Mouse (Mus musculus) gastrocnemius, postnatal 36 days (tissue): Measurements from ENCODE around the gene Casq2. TPM values are rescaled to one million over a fixed set of nuclear protein-coding genes. Genes with fewer than 3 reads are reported as not detected.

Experiments
- DNase-seq, 2 experiments: peaks; one replicate each; pipeline ENCODE4 v3.0.0; 2022
- intact Hi-C: fragments of 180-260 bp; cut with DNase I; formaldehyde crosslinking; loops from one replicate; pipeline ENCODE4 v1.15.1; 2025
- long read RNA-seq, 2 experiments: library from polyadenylated mRNA; stranded (forward); transcript quantifications; one replicate each; pipeline ENCODE4 v2.0.0; 2021
- total RNA-seq, 2 experiments: library from RNA; stranded (reverse); gene quantifications; 2 replicates each; pipeline ENCODE4 v1.2.3; 2021

Gene Casq2
- total RNA-seq: 10 to 100 TPM; 32.1 to 71.4 TPM
- long read RNA-seq, experiment 1, transcript Casq2-201 (11 exons, 2,556 nt): major isoform, 30 of 39 reads
- long read RNA-seq, experiment 1, partial matches to known transcripts: 7 of 39 reads
- long read RNA-seq, experiment 1, other reads (novel, unspliced or antisense): 2 of 39 reads
- long read RNA-seq, experiment 2, transcript Casq2-201 (11 exons, 2,556 nt): major isoform, 52 of 68 reads
- long read RNA-seq, experiment 2, partial matches to known transcripts: 3 of 68 reads
- long read RNA-seq, experiment 2, other reads (novel, unspliced or antisense): 13 of 68 reads

DNA sequence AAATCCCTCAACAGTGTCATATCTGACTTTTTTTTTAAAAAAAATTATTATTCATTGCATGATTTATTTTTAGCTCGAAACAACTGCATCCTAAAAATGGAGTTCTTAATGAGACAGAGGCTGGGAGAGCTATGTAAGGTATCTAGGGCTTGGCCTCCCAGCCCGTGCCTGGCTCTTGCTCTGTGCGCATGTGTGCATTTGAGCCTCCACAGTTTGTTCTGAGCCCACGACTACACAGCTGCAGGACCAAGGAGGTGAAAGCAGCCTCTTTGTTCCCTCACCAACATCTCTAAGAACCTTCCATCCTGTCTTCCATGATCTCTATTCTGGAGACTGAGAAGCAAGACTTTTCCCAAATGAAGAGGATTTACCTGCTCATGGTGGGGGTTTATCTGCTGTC, at the start of gene Casq2:
Gene Casq2, plus strand, starts transcription at position 133 of the 400 bp plus-strand sequence.
- no peak for DNase-seq
- intact Hi-C loops: no loop called here

DNA sequence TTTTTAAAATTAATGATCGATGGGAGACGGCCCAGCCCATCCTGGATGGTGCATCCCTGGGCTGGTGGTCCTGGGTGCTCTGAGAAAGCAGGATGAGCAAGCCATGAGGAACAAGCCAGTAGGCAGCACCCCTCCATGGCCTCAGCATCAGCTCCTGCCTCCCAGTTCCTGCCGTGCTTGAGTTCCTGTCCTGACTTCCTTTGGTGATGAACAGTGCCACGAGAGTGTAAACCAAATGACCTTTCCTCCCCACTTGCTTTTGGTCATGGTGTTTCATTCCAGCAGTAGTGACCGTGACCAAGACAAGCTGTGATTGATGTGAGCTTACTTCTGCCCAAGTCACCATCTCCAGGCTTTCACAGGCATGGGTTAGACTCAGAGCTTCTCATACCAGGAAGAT, 48.4 kb upstream of the Casq2 start:
- DNase-seq: no peak
- intact Hi-C loops: no loop called here

GRCm38 (mm10) chr3:102038608-102039007, 47.6 kb upstream of the Casq2 start:
- DNase-seq: no peak
- intact Hi-C loops: no loop called here

DNA sequence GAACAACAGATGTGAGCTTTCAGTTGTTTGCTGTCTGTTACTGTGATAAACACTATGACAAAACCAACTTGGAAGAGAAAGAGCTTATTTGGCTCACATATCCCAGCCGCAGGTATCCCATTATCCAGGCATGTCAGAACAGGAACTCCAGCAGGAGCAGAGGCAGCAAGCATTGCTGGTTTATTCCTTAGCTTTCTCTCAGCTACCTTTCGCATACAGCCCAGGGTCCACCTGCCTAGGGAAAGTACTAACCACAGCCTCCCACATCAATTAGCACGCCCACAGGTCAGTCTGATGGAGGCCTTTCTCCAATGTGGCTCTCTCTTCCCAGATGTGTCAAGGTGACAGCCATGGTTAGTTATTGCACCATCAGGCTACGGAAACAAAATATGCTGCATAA, 44.6 kb upstream of the Casq2 start:
- DNase-seq: no peak
- intact Hi-C loops: no loop called here

DNA sequence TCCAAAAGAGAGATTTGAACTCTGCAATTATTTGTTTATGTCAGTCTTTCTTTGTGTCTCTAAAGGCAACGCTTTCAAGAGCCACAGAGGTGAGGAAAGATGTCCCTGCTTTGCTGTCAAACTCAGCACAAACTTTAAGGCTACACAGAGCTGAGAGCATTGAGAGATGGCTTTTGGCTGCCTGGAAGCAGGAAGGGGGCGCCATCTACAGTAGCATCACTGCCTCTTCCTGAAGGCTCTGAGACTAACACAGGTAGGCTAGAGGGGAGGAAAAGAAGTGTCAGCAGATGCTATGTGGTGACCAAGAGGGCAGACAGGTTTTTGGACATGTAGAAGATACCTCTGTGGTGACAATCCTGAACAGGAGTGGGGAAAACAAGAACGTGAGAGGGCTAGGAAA, 41.1 kb upstream of the Casq2 start:
- DNase-seq: no peak
- intact Hi-C loops: no loop called here

GRCm38 (mm10) chr3:102047532-102047931, 38.7 kb upstream of the Casq2 start:
- intact Hi-C loops: no loop called here
- no peak for DNase-seq

GRCm38 (mm10) chr3:102049207-102050104, 36.8 kb upstream of the Casq2 start:
- DNase-seq: no peak
- intact Hi-C loops: no loop called here

GRCm38 (mm10) chr3:102052036-102052435, 34.2 kb upstream of the Casq2 start:
- no peak for DNase-seq
- intact Hi-C loops: no loop called here

DNA sequence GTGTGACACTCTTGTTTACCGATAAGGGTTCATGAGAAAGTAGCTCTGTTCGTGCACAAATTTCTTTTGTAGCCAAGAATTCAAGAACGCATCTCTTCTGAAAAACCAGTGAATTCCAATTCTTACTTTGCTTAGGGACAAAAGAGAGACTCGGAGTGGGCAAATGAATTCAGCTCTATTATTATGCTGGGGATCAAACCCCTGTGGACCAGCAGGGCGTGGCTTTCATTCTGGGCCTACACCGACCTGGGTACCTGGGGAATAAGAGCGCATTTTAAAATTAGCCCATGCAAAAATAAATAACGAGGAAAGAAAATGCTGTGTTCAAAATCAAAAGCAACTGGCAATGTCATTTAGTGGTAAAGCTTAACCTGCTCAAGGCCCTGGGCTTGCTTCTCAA, 32.9 kb upstream of the Casq2 start:
- intact Hi-C loops: no loop called here

GRCm38 (mm10) chr3:102055878-102056277, 30.3 kb upstream of the Casq2 start:
- intact Hi-C loops: no loop called here
- DNase-seq: no peak

More for the DNA sequence above, 32.9 kb upstream of the Casq2 start:
- DNase-seq: no peak

- intact Hi-C loops: loop anchor here (5.0 kb wide), 1 partner anchor 163 kb away; no protein-coding TSS in a partner anchor
Observed at GRCm38 (mm10) chr3:102060065-102060464, 26.1 kb upstream of the Casq2 start.

DNA sequence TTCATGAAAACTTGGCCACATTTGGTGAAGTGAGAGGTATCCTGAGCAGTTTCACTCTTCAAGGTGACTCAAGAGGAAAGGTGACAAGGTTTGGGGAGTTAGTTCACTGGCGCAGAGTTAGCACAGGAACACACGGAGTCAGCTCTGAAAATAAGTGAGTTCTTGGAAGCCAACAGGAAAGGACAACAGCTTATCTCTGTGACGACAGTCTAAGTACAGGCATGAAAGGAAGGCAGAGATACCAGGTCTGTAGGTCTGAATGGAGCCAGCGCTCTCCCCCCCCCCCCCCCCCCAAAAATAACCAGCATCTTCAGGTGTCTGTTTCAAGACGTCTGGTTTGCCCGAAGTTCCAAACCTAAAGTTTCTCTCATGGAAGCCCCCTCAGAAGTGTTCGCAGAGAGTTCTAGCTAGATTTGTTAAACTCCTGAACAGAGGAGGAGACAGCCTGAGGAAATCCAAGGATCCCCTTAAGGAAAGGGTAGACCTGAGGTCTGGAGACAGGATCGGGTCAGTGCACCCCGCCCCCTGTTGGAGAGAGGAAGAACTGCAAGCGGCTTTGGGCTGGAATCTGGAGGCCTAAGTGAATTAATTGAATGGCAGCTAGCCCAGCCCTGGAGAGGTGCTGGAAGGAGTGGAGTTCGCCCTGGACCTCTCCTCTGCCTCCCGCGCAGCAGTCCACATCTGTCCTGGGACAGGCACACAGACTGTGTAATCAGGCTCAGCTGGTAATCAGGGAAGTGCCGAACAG, 24.1 kb upstream of the Casq2 start:
- intact Hi-C loops: loop anchor here (5.0 kb wide), 1 partner anchor 165 kb away; no protein-coding TSS in a partner anchor
- DNase-seq: peak; percentile 48 to 61

More at GRCm38 (mm10) chr3:102060065-102060464, 26.1 kb upstream of the Casq2 start:
- no peak for DNase-seq

DNA sequence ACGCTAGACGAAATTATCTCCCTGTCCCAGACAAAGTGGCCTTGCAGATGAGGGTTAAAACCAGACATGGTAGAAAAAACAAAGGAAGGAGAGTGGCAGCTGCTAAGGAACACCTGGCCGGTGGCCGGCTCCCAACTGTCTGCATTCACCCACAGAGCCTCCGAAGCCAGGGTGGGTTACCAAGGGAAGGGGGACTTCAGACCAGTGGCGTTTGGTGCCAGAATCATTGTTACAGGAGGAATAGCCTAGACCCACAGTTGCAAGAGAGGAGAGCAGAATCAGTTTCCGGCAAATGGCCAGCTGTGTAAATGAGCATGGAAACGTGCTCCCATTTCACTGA, 23.6 kb upstream of the Casq2 start:
- intact Hi-C loops: loop anchor here (5.0 kb wide), 1 partner anchor 165 kb away; no protein-coding TSS in a partner anchor
- no peak for DNase-seq

DNA sequence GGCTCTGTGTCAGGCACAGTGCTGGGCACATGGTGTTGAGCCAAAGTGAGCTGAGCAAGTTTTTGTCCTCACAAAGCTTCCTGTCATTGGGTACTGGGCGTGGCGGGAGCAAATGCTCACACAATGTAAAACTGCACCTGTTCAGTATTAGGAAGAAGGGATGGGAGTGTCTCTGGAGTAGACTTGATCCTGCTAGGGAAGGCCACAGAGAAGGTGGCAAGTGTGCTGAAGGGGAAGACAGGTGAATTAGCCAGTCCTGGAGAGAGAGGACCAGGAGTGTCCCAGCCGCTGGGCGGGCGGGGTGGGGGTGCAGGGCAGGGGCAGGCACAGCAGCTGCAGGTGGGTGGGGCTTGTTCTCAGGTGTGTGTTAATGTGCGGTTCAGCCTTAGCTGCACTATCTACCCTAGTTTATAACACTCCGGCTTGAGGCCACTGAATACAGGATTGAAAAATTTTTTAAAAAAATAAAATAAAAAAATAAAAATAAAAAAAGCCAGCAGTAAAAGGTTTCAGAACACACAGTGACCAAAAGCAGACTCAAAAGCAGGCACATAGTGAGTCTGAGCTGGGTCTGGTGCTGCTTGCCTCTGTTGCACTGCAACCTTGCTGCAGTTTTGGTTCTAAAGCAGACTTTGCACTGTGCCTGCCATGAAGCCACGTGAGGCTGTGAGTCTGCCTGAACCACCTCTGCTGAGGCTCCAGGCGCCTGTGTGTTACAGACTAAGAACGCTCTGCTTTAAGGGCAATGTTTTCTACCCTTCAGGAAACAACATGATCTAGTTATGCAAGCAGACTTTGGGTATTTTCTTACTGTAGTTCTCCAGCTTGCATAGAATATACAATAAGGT, 22.7 kb upstream of the Casq2 start:
- intact Hi-C loops: loop anchor here (5.0 kb wide), 1 partner anchor 166 kb away; no protein-coding TSS in a partner anchor
- no peak for DNase-seq

DNA sequence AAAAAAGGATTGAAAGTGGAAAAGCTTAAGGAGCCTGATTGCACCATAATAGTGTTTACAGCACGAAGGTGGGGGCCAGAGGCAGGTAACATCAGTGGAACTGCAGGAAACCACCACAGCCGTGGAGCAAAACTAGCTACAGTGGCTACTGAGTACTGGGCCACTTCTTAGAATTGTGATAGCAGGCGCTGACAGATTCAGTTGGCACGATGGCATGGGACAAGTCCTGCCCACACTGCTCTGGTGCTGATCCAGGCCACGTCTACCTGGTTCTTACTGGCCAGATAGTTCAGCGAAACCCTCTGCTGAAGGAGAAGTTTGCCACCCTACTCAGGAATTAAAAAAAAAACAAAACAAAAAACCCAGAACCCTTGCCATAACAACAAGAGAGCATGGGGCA, 21.6 kb upstream of the Casq2 start:
- intact Hi-C loops: loop anchor here (5.0 kb wide), 1 partner anchor 167 kb away; no protein-coding TSS in a partner anchor
- no peak for DNase-seq

GRCm38 (mm10) chr3:102067306-102067705, 18.9 kb upstream of the Casq2 start:
- intact Hi-C loops: no loop called here
- no peak for DNase-seq

DNA sequence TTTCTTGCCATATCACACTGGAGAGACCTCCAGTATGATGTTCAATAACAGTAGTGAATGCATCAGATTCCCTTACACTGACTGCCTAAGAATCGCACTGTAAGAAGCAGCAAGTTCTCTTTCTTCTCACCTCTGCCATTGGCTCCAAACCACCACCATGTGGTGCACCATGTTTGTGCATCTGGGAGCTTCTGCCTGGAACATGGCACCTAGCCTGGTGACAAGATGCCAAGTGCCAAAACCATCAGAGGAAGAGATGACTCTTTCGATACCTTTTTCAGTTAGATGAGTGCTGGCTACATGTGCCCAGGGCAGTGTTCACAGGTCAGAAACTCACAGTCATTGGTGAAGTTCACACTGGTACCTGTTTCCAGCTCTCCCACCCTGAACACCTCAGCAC, 18.4 kb upstream of the Casq2 start:
- intact Hi-C loops: no loop called here

GRCm38 (mm10) chr3:102069260-102069659, 17.0 kb upstream of the Casq2 start:
- DNase-seq: no peak
- intact Hi-C loops: no loop called here

More for the DNA sequence above, 18.4 kb upstream of the Casq2 start:
- no peak for DNase-seq

DNA sequence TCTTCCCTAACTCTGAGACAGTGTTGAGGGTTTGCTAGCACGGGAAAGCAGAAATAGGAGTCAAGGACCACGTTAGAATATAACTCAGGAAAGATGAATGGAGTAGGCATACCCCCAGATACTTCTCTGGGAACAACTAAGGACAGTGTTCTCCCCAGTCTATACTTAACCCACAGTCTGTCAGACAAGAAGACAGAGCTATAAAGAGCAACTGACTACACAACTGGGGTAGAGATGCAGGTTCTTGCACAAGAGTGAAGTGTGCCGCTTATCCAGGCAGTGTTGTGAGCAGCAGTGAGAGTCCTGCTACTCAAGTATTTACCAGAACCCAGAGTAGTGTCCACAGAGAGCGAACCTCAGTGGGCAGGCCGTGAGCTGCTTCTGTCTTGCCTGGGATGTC, 16.5 kb upstream of the Casq2 start:
- DNase-seq: no peak
- intact Hi-C loops: loop anchor here (10.0 kb wide), 1 partner anchor 625 kb away; no protein-coding TSS in a partner anchor

DNA sequence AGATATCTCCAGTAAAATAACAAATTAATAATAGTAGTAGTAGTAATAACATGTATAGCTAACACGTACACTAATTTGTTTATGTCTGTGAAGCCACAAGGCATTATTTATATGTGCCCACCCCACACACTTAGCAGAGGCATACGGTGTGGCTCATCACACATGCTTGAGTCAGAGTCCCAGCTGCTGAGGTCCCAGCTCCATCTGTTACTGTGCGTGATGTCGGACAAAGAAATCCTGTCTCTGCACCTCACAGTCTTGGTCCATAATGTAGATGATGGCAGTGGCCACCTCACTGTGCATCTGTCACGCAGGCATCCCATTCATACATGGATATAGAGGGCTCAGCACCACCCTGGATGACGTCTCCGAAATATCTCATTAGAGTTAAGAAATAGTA, 15.9 kb upstream of the Casq2 start:
- no peak for DNase-seq
- intact Hi-C loops: loop anchor here (10.0 kb wide), 1 partner anchor 624 kb away; no protein-coding TSS in a partner anchor
